30 mouse cellular contexts compared by ENCODE assay signal in genomic region chr14:56631109-56631508, GRCm38 (mm10).
"Had no signal": no experiment of that assay in that cellular context is flagged by ENCODE, and none has a peak within 500 bp of the region (broad histone marks: within the 10 kb centered on the region; RNA-seq: fewer than 3 reads in every experiment).

No protein-coding gene starts in this region.

- H3K27ac ChIP-seq: heart, embryonic 10.5 days; heart, embryonic 13.5 days; heart, embryonic 15.5 days; hindbrain, embryonic 10.5 days; hindbrain, embryonic 12.5 days; hindbrain, embryonic 13.5 days; hindbrain, embryonic 14.5 days; hindbrain, embryonic 15.5 days; hindbrain, postnatal 0 days; intestine, embryonic 15.5 days; kidney, embryonic 15.5 days; kidney, postnatal 0 days; layer of hippocampus, adult 2 months had no signal

- H3K4me3 ChIP-seq: heart, embryonic 10.5 days; heart, embryonic 12.5 days; heart, embryonic 13.5 days; heart, embryonic 15.5 days; hindbrain, embryonic 10.5 days; hindbrain, embryonic 12.5 days; hindbrain, embryonic 13.5 days; hindbrain, embryonic 15.5 days; intestine, embryonic 15.5 days; kidney, embryonic 15.5 days; layer of hippocampus, adult 2 months had no signal

- ATAC-seq: hindbrain, embryonic 16.5 days; hindbrain, postnatal 0 days; inflammation-experienced regulatory T-cells, adult 6 months; intestine, embryonic 15.5 days; intestine, embryonic 16.5 days; intestine, postnatal 0 days had no signal

- H3K4me1 ChIP-seq: heart, embryonic 10.5 days; heart, embryonic 12.5 days; heart, embryonic 13.5 days; heart, embryonic 15.5 days; hindbrain, embryonic 10.5 days; hindbrain, embryonic 12.5 days; hindbrain, embryonic 13.5 days; hindbrain, embryonic 15.5 days; intestine, embryonic 15.5 days had no signal

- H3K4me2 ChIP-seq: heart, embryonic 11.5 days; heart, embryonic 12.5 days; heart, embryonic 13.5 days; heart, embryonic 15.5 days; hindbrain, embryonic 12.5 days; hindbrain, embryonic 13.5 days; hindbrain, embryonic 14.5 days; hindbrain, embryonic 15.5 days; intestine, embryonic 15.5 days; kidney, embryonic 15.5 days had no signal

- H3K9me3 ChIP-seq: heart, embryonic 10.5 days; heart, embryonic 12.5 days; heart, embryonic 13.5 days; heart, embryonic 15.5 days; hindbrain, embryonic 12.5 days; hindbrain, embryonic 13.5 days; hindbrain, embryonic 15.5 days; intestine, embryonic 15.5 days; kidney, embryonic 15.5 days had no signal

- DNase-seq: heart, postnatal 36 days; heart, postnatal 4 days; kidney, adult 11 months; kidney, adult 18-20 months; kidney, adult 8-10 months; kidney, postnatal 10 days; kidney, postnatal 25 days; kidney, postnatal 36 days; kidney, postnatal 4 days; layer of hippocampus, adult 9-11 months; layer of hippocampus, postnatal 36 days had no signal

- H3K9ac ChIP-seq: heart, embryonic 12.5 days; heart, embryonic 13.5 days; heart, embryonic 15.5 days; hindbrain, embryonic 12.5 days; hindbrain, embryonic 13.5 days; hindbrain, embryonic 14.5 days; hindbrain, embryonic 15.5 days; intestine, embryonic 15.5 days; kidney, embryonic 15.5 days had no signal

- H3K36me3 ChIP-seq: hindbrain, embryonic 10.5 days; hindbrain, embryonic 12.5 days; hindbrain, embryonic 13.5 days; hindbrain, embryonic 15.5 days; intestine, embryonic 15.5 days had no signal

- H3K27me3 ChIP-seq: heart, embryonic 12.5 days; heart, embryonic 13.5 days; heart, embryonic 15.5 days; hindbrain, embryonic 12.5 days; hindbrain, embryonic 13.5 days; hindbrain, embryonic 15.5 days; intestine, embryonic 15.5 days; kidney, embryonic 15.5 days had no signal
